Mouse (Mus musculus): ENCODE results near the gene Usp3. TPM values are rescaled to one million over a fixed set of nuclear protein-coding genes. Genes with fewer than 3 reads are reported as not detected.

Gene Usp3
- polyA plus RNA-seq, 1 experiment = 15.2 TPM

- DNase-seq (ENCODE audit: low read depth in 1 of 2, low spot score in 2 of 2) = no peak
- no peak overlapping the region for H3K27ac ChIP-seq (ENCODE audit: insufficient read depth, low read length)
- no peak overlapping the region for H3K4me3 ChIP-seq (ENCODE audit: extremely low read depth, insufficient read depth, insufficient read length)
- no peaks in the 10 kb centered on the region for H3K27me3 ChIP-seq (ENCODE audit: control insufficient read depth, insufficient read depth, low read length)
- no peak for TF ChIP-seq CTCF (IDR thresholded peaks at IDR 0.05; ENCODE audit: extremely low read depth, insufficient read depth, insufficient read length, insufficient replicate concordance)
- TF ChIP-seq POLR2A (IDR thresholded peaks at IDR 0.05; ENCODE audit: low read depth, low read length) = no peak
- peaks cover 23% of the 10 kb centered on the region; the same call in 1 of the 2 replicates for H3K4me1 ChIP-seq (ENCODE audit: control insufficient read depth, insufficient read depth, insufficient read length)
- 93% methylated on average over 4 of the region's 4 CpGs for WGBS
- H3K36me3 ChIP-seq (ENCODE audit: control insufficient read depth, insufficient read depth, low read length) = peaks cover 9% of the 10 kb centered on the region
These were observed 84.0 kb downstream of the Usp3 start for GRCm38 (mm10) chr9:66508890-66509399.

- Histone ChIP-seq H3K36me3 (ENCODE audit: control insufficient read depth, insufficient read depth, low read length) (peaks cover 9% of the 10 kb centered on the region), H3K4me3 (ENCODE audit: extremely low read depth, insufficient read depth, insufficient read length) (no peak overlapping the region), H3K27me3 (ENCODE audit: control insufficient read depth, insufficient read depth, low read length) (no peaks in the 10 kb centered on the region), H3K27ac (ENCODE audit: insufficient read depth, low read length) (no peak overlapping the region), H3K4me1 (ENCODE audit: control insufficient read depth, insufficient read depth, insufficient read length) (peaks cover 28% of the 10 kb centered on the region; the same call in 1 of the 2 replicates)
- no peak for DNase-seq (ENCODE audit: low read depth in 1 of 2, low spot score in 2 of 2)
- WGBS = 93% methylated on average over 3 of the region's 3 CpGs
- TF ChIP-seq POLR2A (IDR thresholded peaks at IDR 0.05; ENCODE audit: low read depth, low read length) (no peak), CTCF (IDR thresholded peaks at IDR 0.05; ENCODE audit: extremely low read depth, insufficient read depth, insufficient read length, insufficient replicate concordance) (no peak)
These were observed 85.3 kb downstream of the Usp3 start for GRCm38 (mm10) chr9:66507684-66508083.

- Histone ChIP-seq H3K27ac (ENCODE audit: insufficient read depth, low read length) (no peak overlapping the region; the same call in 1 of the 2 replicates), H3K27me3 (ENCODE audit: control insufficient read depth, insufficient read depth, low read length) (no peaks in the 10 kb centered on the region), H3K4me3 (ENCODE audit: extremely low read depth, insufficient read depth, insufficient read length) (no peak overlapping the region), H3K36me3 (ENCODE audit: control insufficient read depth, insufficient read depth, low read length) (peaks cover 16% of the 10 kb centered on the region), H3K4me1 (ENCODE audit: control insufficient read depth, insufficient read depth, insufficient read length) (peaks cover 28% of the 10 kb centered on the region; the same call in 1 of the 2 replicates)
- DNase-seq (ENCODE audit: low read depth in 1 of 2, low spot score in 2 of 2) = no peak
- no peak for TF ChIP-seq CTCF (IDR thresholded peaks at IDR 0.05; ENCODE audit: extremely low read depth, insufficient read depth, insufficient read length, insufficient replicate concordance)
- TF ChIP-seq POLR2A (IDR thresholded peaks at IDR 0.05; ENCODE audit: low read depth, low read length) = no peak
These were observed 86.5 kb downstream of the Usp3 start for GRCm38 (mm10) chr9:66506424-66506823.

- TF ChIP-seq CTCF (IDR thresholded peaks at IDR 0.05; ENCODE audit: extremely low read depth, insufficient read depth, insufficient read length, insufficient replicate concordance) (no peak), POLR2A (IDR thresholded peaks at IDR 0.05; ENCODE audit: low read depth, low read length) (no peak)
- Histone ChIP-seq H3K4me1 (ENCODE audit: control insufficient read depth, insufficient read depth, insufficient read length) (peaks cover 27% of the 10 kb centered on the region; the same call in 1 of the 2 replicates), H3K36me3 (ENCODE audit: control insufficient read depth, insufficient read depth, low read length) (peaks cover 18% of the 10 kb centered on the region), H3K27ac (ENCODE audit: insufficient read depth, low read length) (0 out of 2 replicates have a peak overlapping the region, but pooled peaks have one; percentile 30), H3K27me3 (ENCODE audit: control insufficient read depth, insufficient read depth, low read length) (no peaks in the 10 kb centered on the region), H3K4me3 (ENCODE audit: extremely low read depth, insufficient read depth, insufficient read length) (no peak overlapping the region)
- 86% methylated on average over 4 of the region's 4 CpGs for whole genome bisulfite sequencing
- no peak for DNase-seq (ENCODE audit: low read depth in 1 of 2, low spot score in 2 of 2)
These were observed 86.9 kb downstream of the Usp3 start for GRCm38 (mm10) chr9:66506011-66506410.

DNA sequence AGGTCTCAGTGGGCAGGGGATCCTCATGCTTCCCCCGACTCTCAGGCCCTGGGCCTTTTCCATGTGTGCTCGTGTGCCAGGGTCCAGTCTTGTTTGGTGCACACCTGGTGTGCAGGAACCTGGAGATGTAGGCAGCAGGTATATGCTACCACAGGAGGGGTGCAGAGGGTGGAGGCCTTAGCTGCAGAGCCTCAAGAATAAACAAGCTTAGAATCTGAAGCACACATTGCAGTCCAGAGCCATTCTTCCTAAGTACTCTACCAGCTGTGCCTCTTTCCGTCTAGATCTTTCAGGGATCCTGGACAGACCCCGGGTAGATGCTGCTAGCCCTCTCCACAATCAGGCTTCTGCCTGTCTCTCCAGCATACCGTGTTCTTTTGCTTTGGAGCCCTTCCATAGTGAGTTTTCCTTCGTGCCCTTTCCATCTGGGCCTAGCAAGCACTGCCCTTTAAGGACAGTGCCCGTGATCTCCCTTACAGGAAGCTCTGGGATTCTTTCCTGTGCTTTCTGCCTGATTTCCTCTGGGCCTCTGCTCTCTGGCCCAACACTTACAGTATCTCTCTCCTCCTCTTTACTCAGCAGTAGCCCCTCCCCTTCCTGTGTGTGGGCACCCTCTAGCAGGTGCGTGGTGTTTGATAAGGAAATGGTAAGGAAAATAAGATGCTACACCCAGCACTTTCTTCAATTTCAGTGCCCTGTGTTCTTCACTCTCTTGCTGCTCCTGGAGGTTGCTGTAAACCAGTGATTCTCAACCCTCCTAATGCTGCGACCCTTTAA is 87.6 kb downstream of the Usp3 start:
- no peak for TF ChIP-seq CTCF (IDR thresholded peaks at IDR 0.05; ENCODE audit: extremely low read depth, insufficient read depth, insufficient read length, insufficient replicate concordance)
- Histone ChIP-seq H3K4me1 (ENCODE audit: control insufficient read depth, insufficient read depth, insufficient read length) (peaks cover 22% of the 10 kb centered on the region; the same call in 1 of the 2 replicates), H3K4me3 (ENCODE audit: extremely low read depth, insufficient read depth, insufficient read length) (no peak overlapping the region), H3K27ac (ENCODE audit: insufficient read depth, low read length) (peak overlapping the region; percentile 77), H3K36me3 (ENCODE audit: control insufficient read depth, insufficient read depth, low read length) (peaks cover 18% of the 10 kb centered on the region), H3K27me3 (ENCODE audit: control insufficient read depth, insufficient read depth, low read length) (no peaks in the 10 kb centered on the region)
- DNase-seq (ENCODE audit: low read depth in 1 of 2, low spot score in 2 of 2) = peak in 1 of 2 experiments; percentile 26
- 45% methylated on average over 9 of the region's 9 CpGs for WGBS

- H3K27me3 ChIP-seq (ENCODE audit: control insufficient read depth, insufficient read depth, low read length) = no peaks in the 10 kb centered on the region
- H3K4me1 ChIP-seq (ENCODE audit: control insufficient read depth, insufficient read depth, insufficient read length) = peaks cover 20% of the 10 kb centered on the region; the same call in 1 of the 2 replicates
- no peak for DNase-seq (ENCODE audit: low read depth in 1 of 2, low spot score in 2 of 2)
- H3K4me3 ChIP-seq (ENCODE audit: extremely low read depth, insufficient read depth, insufficient read length) = no peak overlapping the region
- peak overlapping the region; percentile 76 for H3K27ac ChIP-seq (ENCODE audit: insufficient read depth, low read length)
- 95% methylated on average over 13 of the region's 13 CpGs for WGBS
- no peak for TF ChIP-seq CTCF (IDR thresholded peaks at IDR 0.05; ENCODE audit: extremely low read depth, insufficient read depth, insufficient read length, insufficient replicate concordance)
- no peak for TF ChIP-seq POLR2A (IDR thresholded peaks at IDR 0.05; ENCODE audit: low read depth, low read length)
- peaks cover 18% of the 10 kb centered on the region for H3K36me3 ChIP-seq (ENCODE audit: control insufficient read depth, insufficient read depth, low read length)
These were observed 88.4 kb downstream of the Usp3 start for GRCm38 (mm10) chr9:66504518-66504917.

Measured in spleen, adult 2 months (tissue).